Mouse (Mus musculus): ENCODE measurements around the gene Tex11.

- no peak for TF ChIP-seq POLR2A (IDR thresholded peaks at IDR 0.05; ENCODE audit: extremely low read depth, insufficient read depth, low read length)
- no peak for TF ChIP-seq CTCF (IDR thresholded peaks at IDR 0.05; ENCODE audit: low read depth, low read length)
Measured at GRCm38 (mm10) chrX:101065245-101065644, 5.8 kb upstream of the Tex11 start.

Data from liver, adult 2 months (tissue).